Mouse (Mus musculus) liver, embryonic 16.5 days (tissue): ENCODE data around the gene Grem2. TPM values are rescaled to one million over a fixed set of nuclear protein-coding genes. Genes with fewer than 3 reads are reported as not detected.

ENCODE experiments used
- ATAC-seq: fragments of 200-750 bp; cut with Nextera tagmentation; 2 replicates; pipeline ENCODE4 v1.8.0; 2017; ENCODE audit warnings: low read depth, mild to moderate bottlenecking, moderate number of reproducible peaks, moderate library complexity
- H3K27ac ChIP-seq: fragments of 300-500 bp; sonication (generic); 2 replicates; pipeline ENCODE4 v1.5.1; 2014; ENCODE audit warnings: mild to moderate bottlenecking, low read length
- H3K27me3 ChIP-seq: fragments of 300-500 bp; sonication (generic); 2 replicates; pipeline ENCODE4 v1.6.1; 2014; ENCODE audit warnings: low read depth, low read length, mixed read lengths; ENCODE audit not compliant: control insufficient read depth, insufficient read depth
- H3K36me3 ChIP-seq: fragments of 300-500 bp; sonication (generic); 2 replicates; pipeline ENCODE4 v1.6.1; 2014; ENCODE audit warnings: mild to moderate bottlenecking; ENCODE audit not compliant: control insufficient read depth, insufficient read depth
- H3K4me1 ChIP-seq: fragments of 300-500 bp; sonication (generic); 2 replicates; pipeline ENCODE4 v1.6.1; 2014; ENCODE audit warnings: low read depth, low read length, mixed read lengths; ENCODE audit not compliant: control insufficient read depth
- H3K4me2 ChIP-seq: fragments of 300-500 bp; sonication (generic); 2 replicates; pipeline ENCODE4 v1.6.1; 2014; ENCODE audit warnings: low read depth, low read length, mixed read lengths
- H3K4me3 ChIP-seq: fragments of 300-500 bp; sonication (generic); 2 replicates; pipeline ENCODE4 v1.5.1; 2014; ENCODE audit warnings: low read depth, mild to moderate bottlenecking, low read length
- H3K9ac ChIP-seq: fragments of 300-500 bp; sonication (generic); 2 replicates; pipeline ENCODE4 v1.6.1; 2014; ENCODE audit warnings: low read depth, low read length
- H3K9me3 ChIP-seq: fragments of 300-500 bp; sonication (generic); replicated peaks from 2 replicates; pipeline ENCODE4 v1.6.1; 2016; ENCODE audit warnings: low read length; ENCODE audit not compliant: control insufficient read depth
- WGBS: fragments of 180-500 bp; shearing (Covaris S2); extraction: QIAGEN DNeasy Blood & Tissue Kit; methylation state at CpG from one replicate; pipeline ENCODE4 v1.1.7; 2014; ENCODE audit not compliant: insufficient replicate concordance; 5-methylcytosine and 5-hydroxymethylcytosine counted together
- polyA plus RNA-seq: library from polyadenylated mRNA; unstranded; fragments of >200 nt; fragmentation: Nextera tagmentation; extraction: Ambion mirVana; gene quantifications from 2 replicates; pipeline ENCODE4 v1.2.1, GENCODE M21; 2015

Gene Grem2
- polyA plus RNA-seq, 1 experiment from 2014 or later: 0.48 TPM

DNA sequence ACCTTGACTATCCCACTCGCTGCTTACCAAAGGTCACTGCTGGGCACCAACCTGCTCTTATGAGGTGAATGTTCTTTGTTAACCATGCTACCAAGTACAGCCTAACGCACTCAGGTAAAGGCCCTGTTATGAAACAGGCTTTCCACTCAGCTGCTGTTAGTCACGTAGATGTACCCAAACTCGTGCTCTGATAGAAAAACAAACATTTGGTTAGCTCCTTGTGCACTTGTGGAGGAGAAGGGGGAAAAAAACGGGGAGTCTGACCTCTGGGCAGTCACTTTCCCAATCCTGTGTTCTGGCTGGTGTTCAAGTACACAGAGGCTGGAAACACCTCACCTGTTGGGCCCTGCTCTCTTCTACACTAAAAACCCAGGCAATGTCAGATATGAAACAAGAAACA is 14.0 kb downstream of the Grem2 start:
- WGBS: 40% methylated on average over 5 of the region's 5 CpGs
- no peak overlapping the region for H3K4me3 ChIP-seq
- no peaks in the 10 kb centered on the region for H3K9me3 ChIP-seq
- no peaks in the 10 kb centered on the region for H3K36me3 ChIP-seq
- peak; percentile 94 for ATAC-seq
- peak overlapping the region; percentile 62 for H3K27ac ChIP-seq
- no peaks in the 10 kb centered on the region for H3K4me1 ChIP-seq
- no peak overlapping the region for H3K9ac ChIP-seq
- no peaks in the 10 kb centered on the region for H3K27me3 ChIP-seq
- no peak overlapping the region for H3K4me2 ChIP-seq

DNA sequence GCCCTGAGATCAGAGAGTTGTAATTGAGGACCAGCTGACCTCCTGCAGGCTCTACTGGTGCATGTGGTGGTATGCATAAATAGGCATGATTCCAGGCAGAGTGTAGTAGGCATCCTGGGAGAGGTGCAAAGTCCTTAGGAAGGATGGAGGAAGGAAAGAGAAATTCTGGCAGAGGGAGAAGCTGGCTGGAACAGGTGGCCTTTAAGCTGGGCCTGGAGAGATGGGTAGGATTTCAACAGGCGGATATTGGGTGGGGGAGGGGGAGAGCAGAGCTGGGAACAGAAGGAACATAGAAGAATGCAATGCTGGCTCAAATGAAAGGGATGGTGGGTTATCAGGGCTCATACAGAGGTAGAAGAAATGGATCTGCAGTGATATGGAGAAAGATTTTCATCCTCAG is 18.9 kb downstream of the Grem2 start:
- 33% methylated on average over 1 of the region's 1 CpGs for WGBS
- H3K4me1 ChIP-seq: no peaks in the 10 kb centered on the region
- no peak for ATAC-seq
- no peaks in the 10 kb centered on the region for H3K36me3 ChIP-seq
- H3K27me3 ChIP-seq: no peaks in the 10 kb centered on the region
- H3K4me2 ChIP-seq: no peak overlapping the region
- H3K9me3 ChIP-seq: no peaks in the 10 kb centered on the region
- H3K4me3 ChIP-seq: no peak overlapping the region
- no peak overlapping the region for H3K27ac ChIP-seq
- H3K9ac ChIP-seq: no peak overlapping the region

DNA sequence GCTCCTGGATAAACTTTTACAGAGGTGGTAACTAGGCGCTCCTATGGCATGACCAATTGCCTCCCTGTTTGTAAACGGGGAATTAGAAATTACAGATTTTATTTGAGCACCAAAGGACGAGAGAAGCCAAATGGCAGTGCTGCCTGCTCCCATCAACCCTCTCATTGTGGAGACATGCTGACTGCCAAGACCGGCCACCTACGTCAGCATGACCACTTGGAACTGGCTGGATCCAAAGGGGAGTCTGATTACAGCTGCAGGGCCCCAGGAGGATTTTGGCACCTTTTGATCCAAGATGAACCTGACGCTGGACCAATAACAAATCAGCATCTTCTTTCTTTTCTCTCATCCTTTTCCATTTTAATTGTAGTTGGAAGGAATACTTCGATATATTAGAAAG is 29.1 kb downstream of the Grem2 start:
- no peak for ATAC-seq
- WGBS: 65% methylated on average over 7 of the region's 7 CpGs
- Histone ChIP-seq H3K27me3 (no peaks in the 10 kb centered on the region), H3K9ac (no peak overlapping the region), H3K36me3 (no peaks in the 10 kb centered on the region), H3K4me2 (no peak overlapping the region), H3K4me3 (no peak overlapping the region), H3K27ac (no peak overlapping the region), H3K9me3 (no peaks in the 10 kb centered on the region), H3K4me1 (no peaks in the 10 kb centered on the region)

DNA sequence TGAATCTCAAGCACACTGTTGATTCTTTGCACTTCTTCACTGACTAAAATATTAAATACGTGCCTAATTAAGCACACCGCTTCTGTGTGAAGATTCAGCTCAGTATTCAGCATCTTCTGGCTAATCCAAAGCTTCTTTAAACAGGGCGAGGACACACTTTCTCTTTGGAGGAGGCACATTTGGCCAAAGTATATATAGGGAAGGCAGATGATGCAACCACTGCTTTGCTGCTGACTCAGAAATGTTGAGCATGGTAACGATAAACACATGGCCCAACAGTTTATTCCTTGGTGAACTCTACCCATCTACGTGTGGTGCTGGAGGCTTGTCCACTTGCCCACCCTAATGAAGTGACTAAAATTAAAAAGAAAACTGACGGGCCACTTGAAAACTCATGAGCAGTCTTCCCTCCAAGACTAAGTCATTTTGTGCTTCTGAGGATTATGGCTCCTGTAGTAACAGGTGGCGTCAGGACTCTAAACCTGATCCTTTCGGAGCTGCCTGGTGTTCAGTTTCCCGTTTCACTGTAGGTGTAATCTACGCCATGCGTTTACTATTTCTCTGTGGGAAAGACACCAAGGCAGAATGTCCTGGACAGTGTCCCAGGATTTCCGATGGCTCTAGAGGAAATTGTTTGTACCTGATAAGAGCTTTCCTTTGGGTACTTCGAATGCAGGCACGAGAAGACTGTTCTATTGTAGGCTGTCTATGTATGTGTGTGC is 32.8 kb downstream of the Grem2 start:
- no peak overlapping the region for H3K9ac ChIP-seq
- WGBS: 64% methylated on average over 14 of the region's 14 CpGs
- H3K4me1 ChIP-seq: no peaks in the 10 kb centered on the region
- H3K27ac ChIP-seq: no peak overlapping the region
- H3K4me2 ChIP-seq: no peak overlapping the region
- no peaks in the 10 kb centered on the region for H3K9me3 ChIP-seq
- no peak for ATAC-seq
- no peak overlapping the region for H3K4me3 ChIP-seq
- no peaks in the 10 kb centered on the region for H3K36me3 ChIP-seq
- no peaks in the 10 kb centered on the region for H3K27me3 ChIP-seq

GRCm38 (mm10) chr1:174888073-174888472 is 33.5 kb downstream of the Grem2 start:
- ATAC-seq: no peak
- H3K9me3 ChIP-seq: no peaks in the 10 kb centered on the region
- no peaks in the 10 kb centered on the region for H3K36me3 ChIP-seq
- H3K27me3 ChIP-seq: no peaks in the 10 kb centered on the region
- H3K4me1 ChIP-seq: no peaks in the 10 kb centered on the region
- H3K9ac ChIP-seq: no peak overlapping the region
- no peak overlapping the region for H3K27ac ChIP-seq
- 83% methylated on average over 1 of the region's 1 CpGs for WGBS
- no peak overlapping the region for H3K4me3 ChIP-seq
- no peak overlapping the region for H3K4me2 ChIP-seq

DNA sequence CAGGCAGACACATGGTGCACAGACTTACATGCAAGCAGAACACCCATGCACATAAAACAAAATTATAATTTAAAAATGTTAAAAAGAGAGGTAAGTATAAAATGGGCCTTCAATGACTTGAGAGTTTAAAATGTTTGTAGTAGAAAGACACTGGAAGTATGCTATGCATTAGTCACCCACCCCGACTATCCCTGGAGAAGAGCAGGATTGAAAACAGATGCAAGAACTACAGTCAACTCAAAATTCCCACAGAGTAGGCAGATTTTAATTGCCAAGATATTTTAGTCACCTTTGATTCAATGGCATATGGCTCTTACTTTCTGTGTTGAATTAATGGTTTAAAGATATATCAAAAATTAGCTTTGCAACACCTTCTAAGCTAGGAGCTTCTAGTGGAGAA is 39.1 kb downstream of the Grem2 start:
- Histone ChIP-seq H3K4me3 (no peak overlapping the region), H3K9ac (no peak overlapping the region), H3K4me1 (no peaks in the 10 kb centered on the region), H3K27ac (no peak overlapping the region), H3K4me2 (no peak overlapping the region), H3K27me3 (no peaks in the 10 kb centered on the region), H3K9me3 (no peaks in the 10 kb centered on the region), H3K36me3 (no peaks in the 10 kb centered on the region)
- no peak for ATAC-seq
- 58% methylated on average over 1 of the region's 1 CpGs for WGBS

DNA sequence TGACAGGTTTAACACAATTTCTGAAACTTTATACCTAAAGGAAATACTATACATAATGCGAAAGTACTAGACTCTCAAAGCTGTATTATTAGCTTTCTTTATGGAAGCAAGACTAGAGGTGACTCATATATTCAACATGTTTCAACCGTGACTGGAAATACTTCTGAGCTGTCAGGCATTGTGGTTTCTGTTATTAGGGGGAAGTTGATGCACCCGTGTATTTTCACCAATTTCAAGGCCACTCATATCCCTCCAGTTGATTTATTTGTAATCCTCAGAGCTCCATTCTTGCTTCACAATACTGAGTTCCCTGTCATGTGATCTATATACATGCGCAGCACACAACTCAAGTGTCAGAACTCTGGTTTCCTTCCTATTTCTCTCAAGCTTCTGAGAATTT is 46.4 kb downstream of the Grem2 start:
- Histone ChIP-seq H3K4me3 (no peak overlapping the region), H3K27ac (no peak overlapping the region), H3K36me3 (no peaks in the 10 kb centered on the region), H3K4me1 (no peaks in the 10 kb centered on the region), H3K9ac (no peak overlapping the region), H3K4me2 (no peak overlapping the region), H3K27me3 (no peaks in the 10 kb centered on the region), H3K9me3 (no peaks in the 10 kb centered on the region)
- 29% methylated on average over 4 of the region's 4 CpGs for WGBS
- ATAC-seq: no peak

GRCm38 (mm10) chr1:174860407-174861118 is 61.1 kb downstream of the Grem2 start:
- no peak overlapping the region for H3K9ac ChIP-seq
- H3K27ac ChIP-seq: no peak overlapping the region
- no peak overlapping the region for H3K4me2 ChIP-seq
- WGBS: 65% methylated on average over 10 of the region's 10 CpGs
- H3K4me1 ChIP-seq: no peaks in the 10 kb centered on the region
- H3K36me3 ChIP-seq: no peaks in the 10 kb centered on the region
- no peak for ATAC-seq
- no peak overlapping the region for H3K4me3 ChIP-seq
- no peaks in the 10 kb centered on the region for H3K9me3 ChIP-seq
- no peaks in the 10 kb centered on the region for H3K27me3 ChIP-seq

GRCm38 (mm10) chr1:174856188-174856587 is 65.4 kb downstream of the Grem2 start:
- ATAC-seq: no peak
- 39% methylated on average over 2 of the region's 2 CpGs for WGBS

More at GRCm38 (mm10) chr1:174856188-174856587, 65.4 kb downstream of the Grem2 start:
- no peaks in the 10 kb centered on the region for H3K36me3 ChIP-seq
- H3K27ac ChIP-seq: no peak overlapping the region
- no peaks in the 10 kb centered on the region for H3K4me1 ChIP-seq
- no peak overlapping the region for H3K4me2 ChIP-seq
- H3K9ac ChIP-seq: no peak overlapping the region
- H3K9me3 ChIP-seq: no peaks in the 10 kb centered on the region
- no peaks in the 10 kb centered on the region for H3K27me3 ChIP-seq
- H3K4me3 ChIP-seq: no peak overlapping the region
